Mouse (Mus musculus) megakaryocyte, embryonic 14.5 days (primary cell): Measurements from ENCODE around the gene Sds. TPM values are rescaled to one million over a fixed set of nuclear protein-coding genes. Genes with fewer than 3 reads are reported as not detected.

Experiments used
- H3K27me3 ChIP-seq: replicated peaks from 2 replicates; pipeline ENCODE3; 2012; ENCODE audit warnings: inconsistent platforms
- H3K36me3 ChIP-seq: replicated peaks from 2 replicates; pipeline ENCODE3; 2012; ENCODE audit warnings: low read length, inconsistent platforms, mixed read lengths
- H3K4me1 ChIP-seq: 2 replicates; pipeline ENCODE4 v1.6.1; 2012; ENCODE audit warnings: inconsistent platforms
- H3K4me3 ChIP-seq: replicated peaks from 2 replicates; pipeline ENCODE3; 2012; ENCODE audit warnings: moderate library complexity, mild to moderate bottlenecking, inconsistent platforms
- H3K9me3 ChIP-seq: 2 replicates; pipeline ENCODE4 v1.6.1; 2012; ENCODE audit warnings: inconsistent platforms
- FLI1 ChIP-seq: IDR thresholded peaks from 2 replicates; pipeline ENCODE4 v1.6.1; 2012; ENCODE audit warnings: low read length, inconsistent platforms, mixed read lengths
- GATA1 ChIP-seq: IDR thresholded peaks from 3 replicates; pipeline ENCODE4 v1.6.1; 2012; ENCODE audit warnings: mixed read lengths, low read length, inconsistent platforms, borderline replicate concordance
- polyA plus RNA-seq: library from polyadenylated mRNA; stranded (reverse); fragments of >175 nt; gene quantifications from 2 replicates; pipeline ENCODE4 v1.2.3, GENCODE M21; 2012; ENCODE audit warnings: low replicate concordance; ENCODE audit not compliant: insufficient read depth

Gene Sds
- polyA plus RNA-seq, 1 experiment, result not detected

DNA sequence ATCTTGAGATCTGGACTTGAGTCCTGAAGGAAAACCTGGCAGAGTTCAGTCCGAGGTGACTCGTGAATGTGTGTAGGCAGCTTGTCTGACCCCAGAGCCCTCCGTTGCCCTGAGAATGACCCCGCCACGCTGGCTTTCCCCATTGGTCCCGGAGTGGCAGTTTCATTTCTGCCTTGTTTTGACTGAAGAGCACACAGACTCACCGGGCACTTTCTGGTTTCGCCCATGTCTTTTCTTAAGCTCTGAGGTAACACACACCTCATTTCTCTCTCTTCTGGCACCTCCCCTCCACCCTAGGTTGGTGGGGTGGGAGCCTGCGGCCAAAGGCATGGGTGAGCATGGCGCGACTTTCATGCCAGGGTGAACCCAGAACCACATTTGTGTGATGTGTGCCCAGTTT lies 50.0 kb downstream of the Sds start:
- Histone ChIP-seq H3K9me3 (no peaks in the 10 kb centered on the region), H3K36me3 (peaks cover 82% of the 10 kb centered on the region), H3K4me1 (peaks cover 41% of the 10 kb centered on the region), H3K27me3 (no peaks in the 10 kb centered on the region), H3K4me3 (no peak overlapping the region)
- TF ChIP-seq FLI1 (no peak), GATA1 (no peak)

- Histone ChIP-seq H3K9me3 (no peaks in the 10 kb centered on the region), H3K27me3 (no peaks in the 10 kb centered on the region), H3K4me1 (peaks cover 44% of the 10 kb centered on the region), H3K4me3 (no peak overlapping the region), H3K36me3 (peaks cover 82% of the 10 kb centered on the region)
- TF ChIP-seq GATA1 (no peak), FLI1 (no peak)
Observed at GRCm38 (mm10) chr5:120527296-120527964, 51.1 kb downstream of the Sds start.

- Histone ChIP-seq H3K27me3 (no peaks in the 10 kb centered on the region), H3K9me3 (no peaks in the 10 kb centered on the region), H3K4me1 (peaks cover 31% of the 10 kb centered on the region), H3K36me3 (peaks cover 83% of the 10 kb centered on the region), H3K4me3 (no peak overlapping the region)
- TF ChIP-seq FLI1, result no peak
- no peak for TF ChIP-seq GATA1
Observed at GRCm38 (mm10) chr5:120531631-120532030, 55.3 kb downstream of the Sds start.

Other genes with a start within 250 kb of the Sds start
- gene Lhx5, start 44.8 kb upstream of the Sds start, polyA plus RNA-seq, result not detected in 2 replicates
- gene Sdsl, start 3.7 kb upstream of the Sds start, polyA plus RNA-seq, result 1.3 and 5.3 TPM in 2 replicates
- 17.5 and 24.3 TPM in 2 replicates for gene Plbd2, start 27.1 kb downstream of the Sds start, polyA plus RNA-seq
- 3.0 and 5.3 TPM in 2 replicates for gene Slc8b1, start 34.6 kb downstream of the Sds start, polyA plus RNA-seq
- gene Tpcn1, start 112.1 kb downstream of the Sds start, polyA plus RNA-seq, result 68.6 and 71.5 TPM in 2 replicates
- gene Iqcd, start 112.5 kb downstream of the Sds start, polyA plus RNA-seq, result 0.94 and 5.8 TPM in 2 replicates
- gene Rita1, start 136.1 kb downstream of the Sds start, polyA plus RNA-seq, result 30.9 and 35.5 TPM in 2 replicates
- gene Ddx54, start 136.2 kb downstream of the Sds start, polyA plus RNA-seq, result 23.6 and 74.7 TPM in 2 replicates
- not detected in 2 replicates for gene Cfap73, start 157.7 kb downstream of the Sds start, polyA plus RNA-seq
- gene Rasal1, start 172.3 kb downstream of the Sds start, polyA plus RNA-seq, result 13.3 and 20.9 TPM in 2 replicates
- not detected in 2 replicates for gene Dtx1, start 235.4 kb downstream of the Sds start, polyA plus RNA-seq